Mouse (Mus musculus) lung, adult 2 months (tissue): ENCODE data around the gene Pitpnm3.

Experiments
- CTCF ChIP-seq: fragments of 200-500 bp; IDR thresholded peaks from 2 replicates; pipeline ENCODE4 v1.5.1; 2011; ENCODE audit warnings: mild to moderate bottlenecking, low read length, control low read depth; ENCODE audit not compliant: insufficient read depth
- POLR2A ChIP-seq: fragments of 200-500 bp; IDR thresholded peaks from 2 replicates; pipeline ENCODE4 v1.6.1; 2011; ENCODE audit warnings: low read depth, mild to moderate bottlenecking, control low read depth, low read length, borderline replicate concordance; ENCODE audit errors: extremely low read depth

DNA sequence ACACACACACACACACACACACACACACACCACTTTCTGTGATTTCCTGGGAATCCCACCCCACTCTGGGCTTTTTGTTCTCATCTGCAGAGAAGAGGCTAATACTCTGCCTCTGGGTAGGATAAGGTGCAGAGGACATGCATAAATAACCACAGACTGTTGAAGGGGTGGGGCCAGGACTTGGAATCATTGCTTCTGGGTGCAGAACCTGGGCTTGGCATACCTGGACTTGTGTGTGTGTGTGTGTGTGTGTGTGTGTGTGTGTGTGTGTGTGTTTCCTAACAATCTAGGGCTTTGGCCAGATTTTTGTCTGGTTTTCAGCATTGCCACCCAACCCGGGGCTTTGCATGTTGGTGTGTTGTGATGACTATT lies 10.3 kb upstream of the Pitpnm3 start:
- no peak for TF ChIP-seq CTCF
- no peak for TF ChIP-seq POLR2A
